Mouse (Mus musculus) inflammation-experienced regulatory T-cells, adult 6 months (primary cell): Measurements from ENCODE around the gene Pdrg1. TPM values are rescaled to one million over a fixed set of nuclear protein-coding genes. Genes with fewer than 3 reads are reported as not detected.

Experiments
- ATAC-seq: one replicate; pipeline ENCODE4 v1.8.0; 2017
- polyA plus RNA-seq, 3 experiments: library from polyadenylated mRNA; unstranded; fragments of 100-300 nt; shearing (Covaris generic); gene quantifications; one replicate each; pipeline ENCODE4 v1.2.1; 2017

Pdrg1 gene
- polyA plus RNA-seq, 3 experiments from 2014 or later: 149 to 191 (median 188) TPM

GRCm38 (mm10) chr2:153031126-153032082 lies 16.2 kb upstream of the Pdrg1 start, which contains the start of gene Xkr7:
TSS of gene Xkr7 (plus strand) at chr2:153031852.
- no peak for ATAC-seq

GRCm38 (mm10) chr2:153030422-153030821 lies 15.2 kb upstream of the Pdrg1 start:
- no peak for ATAC-seq

GRCm38 (mm10) chr2:153027501-153027900 lies 12.3 kb upstream of the Pdrg1 start:
- ATAC-seq: no peak

GRCm38 (mm10) chr2:153026052-153026451 lies 10.8 kb upstream of the Pdrg1 start:
- no peak for ATAC-seq

- ATAC-seq: no peak
Observed at GRCm38 (mm10) chr2:153022855-153023254, 7.6 kb upstream of the Pdrg1 start.

GRCm38 (mm10) chr2:153021163-153021562 lies 5.9 kb upstream of the Pdrg1 start:
- ATAC-seq: no peak

GRCm38 (mm10) chr2:153019355-153019754 lies 4.1 kb upstream of the Pdrg1 start:
- no peak for ATAC-seq

- ATAC-seq: no peak
Observed at GRCm38 (mm10) chr2:153016786-153017185, 1.6 kb upstream of the Pdrg1 start.

GRCm38 (mm10) chr2:153015804-153016203 lies 577 bp upstream of the Pdrg1 start:
- ATAC-seq: no peak

- ATAC-seq: no peak
Observed at GRCm38 (mm10) chr2:153013724-153014515, 1.3 kb downstream of the Pdrg1 start.

- no peak for ATAC-seq
Observed at GRCm38 (mm10) chr2:153009192-153009973, 5.8 kb downstream of the Pdrg1 start.

GRCm38 (mm10) chr2:153005981-153006380 lies 9.2 kb downstream of the Pdrg1 start:
- no peak for ATAC-seq

GRCm38 (mm10) chr2:153003681-153004338 lies 11.4 kb downstream of the Pdrg1 start:
- ATAC-seq: no peak

- ATAC-seq: peak; percentile 83
Observed at GRCm38 (mm10) chr2:153002492-153003248, 12.6 kb downstream of the Pdrg1 start.

GRCm38 (mm10) chr2:152997046-152997445 lies 18.2 kb downstream of the Pdrg1 start:
- no peak for ATAC-seq

GRCm38 (mm10) chr2:152991529-152991928 lies 23.7 kb downstream of the Pdrg1 start:
- ATAC-seq: no peak

- ATAC-seq: no peak
Observed at GRCm38 (mm10) chr2:152985582-152985981, 29.6 kb downstream of the Pdrg1 start.

- ATAC-seq: no peak
Observed at GRCm38 (mm10) chr2:152976991-152977390, 38.2 kb downstream of the Pdrg1 start.

- ATAC-seq: no peak
Observed at GRCm38 (mm10) chr2:152965555-152965954, 49.7 kb downstream of the Pdrg1 start.

GRCm38 (mm10) chr2:152962091-152962793 lies 53.0 kb downstream of the Pdrg1 start, which contains the start of gene Ttll9:
TSS of gene Ttll9 (plus strand) at chr2:152962485.
- ATAC-seq: peak; percentile 48
